Mouse (Mus musculus): ENCODE results near the gene Derl3. TPM values are rescaled to one million over a fixed set of nuclear protein-coding genes. Genes with fewer than 3 reads are reported as not detected.

The Derl3 gene
- polyA plus RNA-seq, 2 experiments, result 3.0 to 6.7 TPM

DNA sequence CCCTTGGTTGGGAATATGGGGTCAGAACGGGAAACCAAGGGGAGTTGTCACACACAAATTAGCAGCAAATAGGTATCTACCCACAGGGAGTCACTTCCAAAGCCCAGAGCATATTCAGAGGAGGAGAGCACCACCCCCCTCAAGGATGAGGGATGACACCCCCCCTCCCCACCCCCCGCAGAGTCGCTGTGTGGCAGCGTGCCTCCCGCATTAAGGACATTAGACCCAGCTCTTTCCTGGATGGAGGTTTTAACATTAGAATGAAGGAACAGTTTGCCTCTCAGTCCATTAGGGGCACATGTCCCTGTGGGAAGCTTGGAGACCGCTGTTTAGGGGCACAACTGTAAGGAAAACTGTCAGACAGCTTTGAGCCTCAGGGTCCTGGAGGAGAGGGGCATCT, 42.1 kb upstream of the Derl3 start:
- Histone ChIP-seq H3K27ac (replicated peaks; ENCODE audit: low read depth, low read length) (no peak overlapping the region), H3K4me2 (replicated peaks; ENCODE audit: low read depth, low read length, severe bottlenecking) (no peak overlapping the region), H3K4me1 (ENCODE audit: control insufficient read depth, insufficient read depth, low read length) (peaks cover 10% of the 10 kb centered on the region; the same call in 1 of the 2 replicates), H3K27me3 (ENCODE audit: control insufficient read depth, insufficient read depth, low read length) (no peaks in the 10 kb centered on the region), H3K36me3 (ENCODE audit: control insufficient read depth, insufficient read depth, low read length) (no peaks in the 10 kb centered on the region), H3K9me3 (ENCODE audit: control insufficient read depth, low read length) (no peaks in the 10 kb centered on the region), H3K9ac (ENCODE audit: low read depth, low read length, severe bottlenecking) (no peak overlapping the region), H3K4me3 (replicated peaks; ENCODE audit: low read length) (no peak overlapping the region)
- ATAC-seq (ENCODE audit: low FRiP score, low read depth) (no peak), DNase-seq (ENCODE audit: low spot score) (no peak)
- 8% methylated on average over 6 of the region's 6 CpGs for WGBS
- no peak for TF ChIP-seq POLR2A (IDR thresholded peaks at IDR 0.05; ENCODE audit: borderline replicate concordance, extremely low read depth, insufficient read depth, insufficient read length)

DNA sequence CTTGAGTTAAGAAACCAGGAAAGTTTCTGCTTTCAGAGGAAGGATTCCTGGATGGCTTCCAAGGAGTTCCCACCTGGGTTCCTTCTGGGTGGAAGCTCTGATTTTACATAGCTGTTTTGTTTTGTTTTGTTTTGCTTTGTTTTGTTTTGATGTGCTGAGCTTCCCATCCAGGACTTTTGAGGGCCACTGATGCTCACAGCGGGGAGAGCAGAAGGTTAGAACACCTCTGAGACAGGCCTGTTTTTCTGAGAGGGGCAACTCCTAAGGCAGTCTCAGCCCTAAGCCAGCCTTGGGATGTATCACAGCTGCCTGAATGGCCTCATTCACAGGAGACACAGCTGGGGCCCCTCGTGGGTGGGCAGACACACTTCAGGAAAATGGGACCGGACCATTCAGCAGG, 41.5 kb upstream of the Derl3 start:
- Histone ChIP-seq H3K27me3 (ENCODE audit: control insufficient read depth, insufficient read depth, low read length) (no peaks in the 10 kb centered on the region), H3K9ac (ENCODE audit: low read depth, low read length, severe bottlenecking) (no peak overlapping the region), H3K4me1 (ENCODE audit: control insufficient read depth, insufficient read depth, low read length) (peaks cover 10% of the 10 kb centered on the region; the same call in 1 of the 2 replicates), H3K36me3 (ENCODE audit: control insufficient read depth, insufficient read depth, low read length) (peaks cover 2% of the 10 kb centered on the region; the same call in 1 of the 2 replicates), H3K4me2 (replicated peaks; ENCODE audit: low read depth, low read length, severe bottlenecking) (no peak overlapping the region), H3K9me3 (ENCODE audit: control insufficient read depth, low read length) (no peaks in the 10 kb centered on the region), H3K4me3 (replicated peaks; ENCODE audit: low read length) (no peak overlapping the region), H3K27ac (replicated peaks; ENCODE audit: low read depth, low read length) (no peak overlapping the region)
- no peak for DNase-seq (ENCODE audit: low spot score)
- TF ChIP-seq POLR2A (IDR thresholded peaks at IDR 0.05; ENCODE audit: borderline replicate concordance, extremely low read depth, insufficient read depth, insufficient read length), result no peak
- WGBS, result 41% methylated on average over 3 of the region's 3 CpGs
- no peak for ATAC-seq (ENCODE audit: low FRiP score, low read depth)

DNA sequence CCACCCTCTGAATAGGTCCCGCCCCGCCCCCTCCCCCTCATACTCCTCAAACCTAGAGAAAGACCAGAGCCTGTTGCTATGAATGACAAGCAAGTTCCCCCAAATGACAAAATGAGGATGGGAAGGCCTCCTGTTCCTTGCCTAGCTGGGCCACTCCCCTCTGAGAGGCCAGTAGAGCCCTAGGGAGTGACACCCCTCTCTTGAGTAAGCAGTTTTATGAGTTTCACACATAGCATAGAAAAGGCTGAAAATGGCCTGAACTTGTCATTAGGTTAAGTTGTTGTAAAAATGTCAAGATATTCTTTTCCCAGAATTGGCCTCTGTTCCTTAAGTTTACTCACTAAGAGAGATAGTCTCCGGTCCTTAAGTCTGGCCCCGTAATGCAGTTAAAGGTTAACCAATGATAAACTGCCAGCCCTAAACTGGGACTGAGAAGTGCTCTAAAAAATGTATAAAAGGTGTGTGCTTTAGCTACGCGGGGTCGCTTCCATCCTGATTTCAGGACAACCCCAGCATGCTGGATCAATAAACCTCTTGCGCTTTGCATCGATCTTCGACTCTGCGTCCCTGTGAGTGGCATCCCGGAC, 40.6 kb upstream of the Derl3 start:
- H3K27ac ChIP-seq (replicated peaks; ENCODE audit: low read depth, low read length), result no peak overlapping the region
- H3K4me2 ChIP-seq (replicated peaks; ENCODE audit: low read depth, low read length, severe bottlenecking), result no peak overlapping the region
- no peaks in the 10 kb centered on the region for H3K9me3 ChIP-seq (ENCODE audit: control insufficient read depth, low read length)
- TF ChIP-seq POLR2A (IDR thresholded peaks at IDR 0.05; ENCODE audit: borderline replicate concordance, extremely low read depth, insufficient read depth, insufficient read length), result no peak
- 89% methylated on average over 12 of the region's 12 CpGs for WGBS
- H3K27me3 ChIP-seq (ENCODE audit: control insufficient read depth, insufficient read depth, low read length), result no peaks in the 10 kb centered on the region
- DNase-seq (ENCODE audit: low spot score) (no peak), ATAC-seq (ENCODE audit: low FRiP score, low read depth) (no peak)
- no peak overlapping the region for H3K4me3 ChIP-seq (replicated peaks; ENCODE audit: low read length)
- H3K36me3 ChIP-seq (ENCODE audit: control insufficient read depth, insufficient read depth, low read length), result peaks cover 10% of the 10 kb centered on the region
- no peak overlapping the region for H3K9ac ChIP-seq (ENCODE audit: low read depth, low read length, severe bottlenecking)
- peaks cover 10% of the 10 kb centered on the region; the same call in 1 of the 2 replicates for H3K4me1 ChIP-seq (ENCODE audit: control insufficient read depth, insufficient read depth, low read length)

DNA sequence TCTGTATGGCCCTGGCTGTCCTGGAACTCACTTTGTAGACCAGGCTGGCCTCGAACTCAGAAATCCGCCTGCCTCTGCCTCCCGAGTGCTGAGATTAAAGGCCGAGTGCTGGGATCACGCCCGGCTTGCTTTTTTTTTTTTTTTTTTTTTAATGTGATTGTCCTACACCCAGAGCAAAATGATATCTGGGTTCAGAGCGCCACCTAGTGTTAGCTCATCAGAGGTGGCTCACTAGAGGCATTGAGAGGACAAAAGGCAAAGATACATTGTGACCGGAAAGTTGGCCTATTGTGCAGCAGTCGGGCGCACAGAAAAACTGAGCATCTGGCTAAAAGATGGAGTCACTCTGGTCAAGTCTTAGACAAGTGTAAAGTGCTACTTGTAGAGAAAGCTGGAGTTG, 39.8 kb upstream of the Derl3 start:
- Histone ChIP-seq H3K36me3 (ENCODE audit: control insufficient read depth, insufficient read depth, low read length) (peaks cover 19% of the 10 kb centered on the region), H3K27me3 (ENCODE audit: control insufficient read depth, insufficient read depth, low read length) (no peaks in the 10 kb centered on the region), H3K9ac (ENCODE audit: low read depth, low read length, severe bottlenecking) (no peak overlapping the region), H3K27ac (replicated peaks; ENCODE audit: low read depth, low read length) (no peak overlapping the region), H3K4me3 (replicated peaks; ENCODE audit: low read length) (no peak overlapping the region), H3K4me1 (ENCODE audit: control insufficient read depth, insufficient read depth, low read length) (peaks cover 14% of the 10 kb centered on the region), H3K4me2 (replicated peaks; ENCODE audit: low read depth, low read length, severe bottlenecking) (no peak overlapping the region), H3K9me3 (ENCODE audit: control insufficient read depth, low read length) (no peaks in the 10 kb centered on the region)
- peak; percentile 42; the same call in 1 of the 2 replicates for ATAC-seq (ENCODE audit: low FRiP score, low read depth)
- TF ChIP-seq POLR2A (IDR thresholded peaks at IDR 0.05; ENCODE audit: borderline replicate concordance, extremely low read depth, insufficient read depth, insufficient read length), result no peak
- WGBS, result 38% methylated on average over 10 of the region's 10 CpGs
- DNase-seq (ENCODE audit: low spot score), result peak; percentile 80

DNA sequence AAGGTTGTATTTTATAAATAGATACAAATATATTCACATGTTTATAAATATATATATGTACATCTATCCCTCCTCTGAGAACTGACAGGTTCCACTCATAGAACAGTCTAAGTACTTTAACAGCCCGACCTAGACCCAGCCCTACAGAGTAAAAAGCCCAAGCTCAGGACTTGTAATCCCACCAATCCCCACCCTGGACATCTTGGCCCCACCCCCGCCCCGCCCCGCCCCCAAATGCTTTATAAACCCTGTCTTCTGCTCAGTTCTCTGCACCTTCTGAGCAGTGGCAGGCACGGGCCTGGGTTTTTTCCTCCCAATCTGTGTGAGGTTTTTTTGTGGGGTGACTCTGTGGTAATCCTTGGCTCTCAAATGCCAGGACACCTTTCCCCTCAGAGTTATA, 39.1 kb upstream of the Derl3 start:
- Histone ChIP-seq H3K9me3 (ENCODE audit: control insufficient read depth, low read length) (no peaks in the 10 kb centered on the region), H3K4me3 (replicated peaks; ENCODE audit: low read length) (no peak overlapping the region), H3K4me2 (replicated peaks; ENCODE audit: low read depth, low read length, severe bottlenecking) (no peak overlapping the region), H3K9ac (ENCODE audit: low read depth, low read length, severe bottlenecking) (no peak overlapping the region), H3K27ac (replicated peaks; ENCODE audit: low read depth, low read length) (no peak overlapping the region), H3K36me3 (ENCODE audit: control insufficient read depth, insufficient read depth, low read length) (peaks cover 20% of the 10 kb centered on the region), H3K4me1 (ENCODE audit: control insufficient read depth, insufficient read depth, low read length) (peaks cover 19% of the 10 kb centered on the region), H3K27me3 (ENCODE audit: control insufficient read depth, insufficient read depth, low read length) (no peaks in the 10 kb centered on the region)
- no peak for TF ChIP-seq POLR2A (IDR thresholded peaks at IDR 0.05; ENCODE audit: borderline replicate concordance, extremely low read depth, insufficient read depth, insufficient read length)
- ATAC-seq (ENCODE audit: low FRiP score, low read depth), result no peak
- WGBS, result 56% methylated on average over 5 of the region's 5 CpGs
- no peak for DNase-seq (ENCODE audit: low spot score)
